Comparison of ENCODE assay signal across 26 mouse cellular contexts in the genomic region with DNA sequence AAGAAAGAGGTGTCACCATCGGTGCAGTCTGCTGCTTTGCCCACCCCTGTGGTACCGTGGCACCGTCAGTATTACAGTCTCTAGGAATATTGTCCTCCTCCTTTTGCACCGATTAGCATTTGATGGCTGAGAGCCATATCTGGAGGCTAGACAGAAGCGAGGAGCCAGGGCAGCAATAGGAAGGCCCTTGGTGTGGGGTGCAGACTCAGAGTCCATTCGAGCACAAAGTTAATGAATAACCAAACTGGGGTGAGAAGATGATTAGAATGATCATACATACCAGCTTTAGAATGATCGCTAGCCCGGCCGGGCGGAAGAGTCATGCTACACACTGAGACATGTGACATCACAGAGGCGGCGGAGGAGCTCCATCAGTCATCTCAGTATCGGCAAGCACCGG.
DNase-seq lines count a peak whose midpoint lies in the region; ATAC-seq and TF ChIP-seq lines count a peak whose summit lies in the region.
"Had no signal": no experiment of that assay in that cellular context is flagged by ENCODE, and none has a peak within 500 bp of the region (broad histone marks: within the 10 kb centered on the region; RNA-seq: fewer than 3 reads in every experiment).

No protein-coding gene starts in this region.

- WGBS in kidney, adult 2 months = 71% methylated on average over 14 of the region's 14 CpGs
- 91% methylated on average over 14 of the region's 14 CpGs for whole genome bisulfite sequencing in kidney, embryonic 15.5 days
- 88% methylated on average over 14 of the region's 14 CpGs for WGBS in intestine, embryonic 14.5 days
- 80% methylated on average over 14 of the region's 14 CpGs for WGBS in stomach, embryonic 15.5 days
- WGBS in midbrain, embryonic 10.5 days = 96% methylated on average over 14 of the region's 14 CpGs

- H3K4me1 ChIP-seq in kidney, adult 2 months (ENCODE audit: control insufficient read depth, insufficient read depth, low read length) = 0 out of 2 replicates have a peak, but pooled peaks cover 2% of the 10 kb centered on the region
- peaks cover 35% of the 10 kb centered on the region for H3K4me1 ChIP-seq in kidney, embryonic 15.5 days
- peaks cover 13% of the 10 kb centered on the region for H3K4me1 ChIP-seq in intestine, embryonic 14.5 days (replicated peaks; ENCODE audit: control insufficient read depth, insufficient read depth, low read length)
- peaks cover 12% of the 10 kb centered on the region; the same call in 1 of the 2 replicates for H3K4me1 ChIP-seq in stomach, embryonic 15.5 days
- peaks cover 34% of the 10 kb centered on the region for H3K4me1 ChIP-seq in midbrain, embryonic 10.5 days

- no peaks in the 10 kb centered on the region for H3K27me3 ChIP-seq in kidney, adult 2 months (replicated peaks; ENCODE audit: control insufficient read depth, insufficient read depth, low read length)
- no peaks in the 10 kb centered on the region for H3K27me3 ChIP-seq in kidney, embryonic 15.5 days
- no peaks in the 10 kb centered on the region for H3K27me3 ChIP-seq in intestine, embryonic 14.5 days (replicated peaks; ENCODE audit: control insufficient read depth, insufficient read depth, low read length)
- H3K27me3 ChIP-seq in stomach, embryonic 15.5 days (replicated peaks) = no peaks in the 10 kb centered on the region; the same call in 1 of the 2 replicates
- H3K27me3 ChIP-seq in midbrain, embryonic 10.5 days (ENCODE audit: low read depth, poor library complexity, severe bottlenecking) = peaks cover 14% of the 10 kb centered on the region
- H3K27me3 ChIP-seq: forebrain, embryonic 15.5 days had no signal

- TF ChIP-seq CTCF in kidney, adult 2 months (conservative IDR thresholded peaks at IDR 0.05; ENCODE audit: insufficient read depth, insufficient read length, low read depth, low read length) = no peak

- H3K36me3 ChIP-seq in kidney, adult 2 months (ENCODE audit: control insufficient read depth, insufficient read depth, low read length) = no peaks in the 10 kb centered on the region
- no peaks in the 10 kb centered on the region for H3K36me3 ChIP-seq in kidney, embryonic 15.5 days
- H3K36me3 ChIP-seq in intestine, embryonic 14.5 days (ENCODE audit: control insufficient read depth, insufficient read depth, low read length) = no peaks in the 10 kb centered on the region
- no peaks in the 10 kb centered on the region for H3K36me3 ChIP-seq in stomach, embryonic 15.5 days
- H3K36me3 ChIP-seq in midbrain, embryonic 10.5 days = no peaks in the 10 kb centered on the region
- H3K36me3 ChIP-seq: forebrain, embryonic 15.5 days had no signal

- no peak overlapping the region for H3K4me3 ChIP-seq in kidney, adult 2 months (ENCODE audit: insufficient read depth, low read depth, low read length)
- H3K4me3 ChIP-seq in kidney, embryonic 15.5 days (replicated peaks) = no peak overlapping the region
- no peak overlapping the region for H3K4me3 ChIP-seq in intestine, embryonic 14.5 days (ENCODE audit: low read depth, low read length)
- no peak overlapping the region for H3K4me3 ChIP-seq in stomach, embryonic 15.5 days (replicated peaks)
- H3K4me3 ChIP-seq in midbrain, embryonic 10.5 days = no peak overlapping the region
- H3K4me3 ChIP-seq: forebrain, embryonic 15.5 days; heart, embryonic 13.5 days; limb, embryonic 10.5 days; myocyte; neural tube, embryonic 13.5 days had no signal

- no peak for ATAC-seq in kidney, embryonic 15.5 days (replicated peaks; ENCODE audit: low FRiP score)
- ATAC-seq in intestine, embryonic 14.5 days (replicated peaks; ENCODE audit: low FRiP score, low TSS enrichment, low read depth) = peak; percentile 78
- peak; percentile 72; the same call in 1 of the 2 replicates for ATAC-seq in stomach, embryonic 15.5 days (ENCODE audit: insufficient read depth, low FRiP score, low read depth)
- ATAC-seq: CD4-positive, CD25-positive, alpha-beta regulatory T cell, adult 4 months; forebrain, embryonic 15.5 days; hindbrain, postnatal 0 days; midbrain, embryonic 16.5 days had no signal

- no peaks in the 10 kb centered on the region for H3K9me3 ChIP-seq in kidney, embryonic 15.5 days (replicated peaks)
- no peaks in the 10 kb centered on the region for H3K9me3 ChIP-seq in intestine, embryonic 14.5 days (ENCODE audit: control insufficient read depth, low read length)
- no peaks in the 10 kb centered on the region for H3K9me3 ChIP-seq in stomach, embryonic 15.5 days
- peaks cover 9% of the 10 kb centered on the region; the same call in 1 of the 2 replicates for H3K9me3 ChIP-seq in midbrain, embryonic 10.5 days (replicated peaks)
- H3K9me3 ChIP-seq: forebrain, embryonic 15.5 days; limb, embryonic 10.5 days had no signal

- no peak for TF ChIP-seq POLR2A in kidney, adult 2 months (IDR thresholded peaks at IDR 0.05; ENCODE audit: low read depth, low read length)

- no peak overlapping the region for H3K9ac ChIP-seq in kidney, embryonic 15.5 days
- H3K9ac ChIP-seq in intestine, embryonic 14.5 days (ENCODE audit: low read length) = no peak overlapping the region
- H3K9ac ChIP-seq in stomach, embryonic 15.5 days = no peak overlapping the region
- H3K9ac ChIP-seq: forebrain, embryonic 15.5 days; heart, embryonic 13.5 days; neural tube, embryonic 13.5 days had no signal

- no peak overlapping the region for H3K4me2 ChIP-seq in kidney, embryonic 15.5 days
- H3K4me2 ChIP-seq in intestine, embryonic 14.5 days (ENCODE audit: low read length) = no peak overlapping the region
- H3K4me2 ChIP-seq in stomach, embryonic 15.5 days = no peak overlapping the region
- H3K4me2 ChIP-seq: forebrain, embryonic 15.5 days; heart, embryonic 13.5 days; neural tube, embryonic 13.5 days had no signal

- peak; percentile 66 for DNase-seq in kidney, adult 2 months
- peak; percentile 55 for DNase-seq in intestine, embryonic 14.5 days (ENCODE audit: low spot score)
- peak; percentile 27 for DNase-seq in kidney, postnatal 10 days
- no peak for DNase-seq in gastrocnemius, postnatal 4 days (ENCODE audit: low spot score in 2 of 2)
- DNase-seq in midbrain, embryonic 10.5 days (ENCODE audit: low spot score) = no peak
- DNase-seq: adrenal gland, postnatal 14 days; cerebellum, adult 8-10 months; gastrocnemius, postnatal 10 days; heart, adult 11 months; heart, postnatal 14 days; retina, postnatal 1 day; right cerebral cortex, postnatal 25 days; spleen, adult 18-20 months; thymus, adult 18-20 months; thymus, postnatal 36 days had no signal

- no peak overlapping the region for H3K27ac ChIP-seq in kidney, adult 2 months (ENCODE audit: insufficient read depth, low read depth, low read length)
- H3K27ac ChIP-seq in kidney, embryonic 15.5 days = no peak overlapping the region
- H3K27ac ChIP-seq in intestine, embryonic 14.5 days (ENCODE audit: low read depth) = no peak overlapping the region
- H3K27ac ChIP-seq in stomach, embryonic 15.5 days = no peak overlapping the region
- H3K27ac ChIP-seq in midbrain, embryonic 10.5 days (replicated peaks) = no peak overlapping the region
- H3K27ac ChIP-seq: forebrain, embryonic 15.5 days; heart, embryonic 13.5 days; hindbrain, postnatal 0 days; limb, embryonic 10.5 days; macrophage; neural tube, embryonic 13.5 days had no signal

Comparison
In these comparisons a context has a peak if more than half of its experiments do, and no peak if none do; other contexts are left out.
1. DNase-seq: peak in kidney, adult 2 months (single experiment), intestine, embryonic 14.5 days (single experiment) and kidney, postnatal 10 days (single experiment); none in gastrocnemius, postnatal 4 days (0 of 2) and midbrain, embryonic 10.5 days (single experiment).